Mouse (Mus musculus): ENCODE measurements around the gene Rnf214.

DNA sequence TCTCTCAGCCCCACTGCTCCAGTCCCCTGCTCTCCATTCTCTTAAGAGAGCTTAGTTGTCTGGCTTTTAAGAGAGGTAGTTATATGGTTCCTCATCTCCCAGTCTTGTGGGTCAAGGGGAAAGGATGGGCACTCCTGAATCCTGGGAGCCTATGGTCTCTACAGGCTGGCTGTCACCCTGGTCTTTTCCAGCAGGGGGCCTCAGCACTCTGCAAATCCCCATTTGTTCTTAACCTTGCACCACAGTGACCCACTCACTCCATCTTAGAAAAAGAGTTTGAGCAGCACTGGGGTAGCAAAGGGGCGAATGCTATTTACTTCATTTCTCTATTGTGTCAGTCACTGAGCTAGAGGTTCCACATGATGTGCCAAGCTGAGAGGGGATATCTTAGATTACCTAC, 5.0 kb upstream of the Rnf214 start:
- peak; percentile 80 for TF ChIP-seq CTCF (IDR thresholded peaks at IDR 0.05; ENCODE audit: low read depth)
- TF ChIP-seq EP300 (IDR thresholded peaks at IDR 0.05; ENCODE audit: low read depth), result no peak

All from liver, embryonic 14.5 days (tissue).